Mouse (Mus musculus): ENCODE measurements around the gene Uts2r. TPM values are rescaled to one million over a fixed set of nuclear protein-coding genes. Genes with fewer than 3 reads are reported as not detected.

The Uts2r gene
- total and polyA plus RNA-seq, 2 experiments from 2014 or later = 0.33 to 0.77 TPM

GRCm38 (mm10) chr11:121122024-121122670 is 37.9 kb upstream of the Uts2r start:
- no peak overlapping the region for H3K4me3 ChIP-seq (ENCODE audit: low read depth, low read length)
- no peak overlapping the region for H3K9ac ChIP-seq
- no peak for TF ChIP-seq CTCF (IDR thresholded peaks at IDR 0.05; ENCODE audit: low read depth)
- ATAC-seq (no peak), DNase-seq (no peak)
- no peaks in the 10 kb centered on the region for H3K9me3 ChIP-seq (ENCODE audit: low read length)
- 81% methylated on average over 2 of the region's 2 CpGs for WGBS
- H3K36me3 ChIP-seq (ENCODE audit: insufficient read depth) = no peaks in the 10 kb centered on the region
- H3K4me2 ChIP-seq (ENCODE audit: low read depth) = no peak overlapping the region
- no peak overlapping the region for H3K27ac ChIP-seq (ENCODE audit: low read depth, low read length)
- no peaks in the 10 kb centered on the region for H3K4me1 ChIP-seq (ENCODE audit: insufficient read depth)
- H3K27me3 ChIP-seq (ENCODE audit: insufficient read depth, low read length) = no peaks in the 10 kb centered on the region

GRCm38 (mm10) chr11:121123438-121123837 is 36.6 kb upstream of the Uts2r start:
- 74% methylated on average over 4 of the region's 4 CpGs for WGBS
- DNase-seq = no peak
- Histone ChIP-seq H3K36me3 (ENCODE audit: insufficient read depth) (no peaks in the 10 kb centered on the region), H3K4me1 (ENCODE audit: insufficient read depth) (no peaks in the 10 kb centered on the region), H3K4me3 (ENCODE audit: low read depth, low read length) (no peak overlapping the region), H3K27ac (ENCODE audit: low read depth, low read length) (no peak overlapping the region), H3K9me3 (ENCODE audit: low read length) (no peaks in the 10 kb centered on the region), H3K4me2 (ENCODE audit: low read depth) (no peak overlapping the region), H3K27me3 (ENCODE audit: insufficient read depth, low read length) (no peaks in the 10 kb centered on the region), H3K9ac (no peak overlapping the region)
- TF ChIP-seq CTCF (IDR thresholded peaks at IDR 0.05; ENCODE audit: low read depth) = no peak
- ATAC-seq = no peak

- Histone ChIP-seq H3K36me3 (ENCODE audit: insufficient read depth) (no peaks in the 10 kb centered on the region), H3K4me2 (ENCODE audit: low read depth) (no peak overlapping the region), H3K27me3 (ENCODE audit: insufficient read depth, low read length) (no peaks in the 10 kb centered on the region), H3K4me1 (ENCODE audit: insufficient read depth) (no peaks in the 10 kb centered on the region), H3K27ac (ENCODE audit: low read depth, low read length) (no peak overlapping the region), H3K9ac (no peak overlapping the region), H3K9me3 (ENCODE audit: low read length) (no peaks in the 10 kb centered on the region), H3K4me3 (ENCODE audit: low read depth, low read length) (no peak overlapping the region)
- DNase-seq (no peak), ATAC-seq (no peak)
- WGBS = 91% methylated on average over 3 of the region's 3 CpGs
- no peak for TF ChIP-seq CTCF (IDR thresholded peaks at IDR 0.05; ENCODE audit: low read depth)
Observed at GRCm38 (mm10) chr11:121125522-121126172, 34.4 kb upstream of the Uts2r start.

GRCm38 (mm10) chr11:121126395-121126794 is 33.7 kb upstream of the Uts2r start:
- Histone ChIP-seq H3K9me3 (ENCODE audit: low read length) (no peaks in the 10 kb centered on the region), H3K36me3 (ENCODE audit: insufficient read depth) (no peaks in the 10 kb centered on the region), H3K4me2 (ENCODE audit: low read depth) (no peak overlapping the region), H3K27ac (ENCODE audit: low read depth, low read length) (no peak overlapping the region), H3K4me1 (ENCODE audit: insufficient read depth) (no peaks in the 10 kb centered on the region), H3K4me3 (ENCODE audit: low read depth, low read length) (no peak overlapping the region), H3K9ac (no peak overlapping the region), H3K27me3 (ENCODE audit: insufficient read depth, low read length) (no peaks in the 10 kb centered on the region)
- no peak for ATAC-seq
- 66% methylated on average over 1 of the region's 1 CpGs for WGBS
- TF ChIP-seq CTCF (IDR thresholded peaks at IDR 0.05; ENCODE audit: low read depth) = peak; percentile 28
- DNase-seq = no peak

GRCm38 (mm10) chr11:121127441-121127840 is 32.6 kb upstream of the Uts2r start:
- H3K9me3 ChIP-seq (ENCODE audit: low read length) = no peaks in the 10 kb centered on the region
- H3K27ac ChIP-seq (ENCODE audit: low read depth, low read length) = no peak overlapping the region
- H3K4me2 ChIP-seq (ENCODE audit: low read depth) = no peak overlapping the region
- DNase-seq = no peak
- H3K4me1 ChIP-seq (ENCODE audit: insufficient read depth) = no peaks in the 10 kb centered on the region
- TF ChIP-seq CTCF (IDR thresholded peaks at IDR 0.05; ENCODE audit: low read depth) = no peak
- H3K4me3 ChIP-seq (ENCODE audit: low read depth, low read length) = no peak overlapping the region
- H3K9ac ChIP-seq = no peak overlapping the region
- WGBS = 89% methylated on average over 3 of the region's 3 CpGs
- no peaks in the 10 kb centered on the region for H3K27me3 ChIP-seq (ENCODE audit: insufficient read depth, low read length)
- no peak for ATAC-seq
- H3K36me3 ChIP-seq (ENCODE audit: insufficient read depth) = no peaks in the 10 kb centered on the region

GRCm38 (mm10) chr11:121129616-121130015 is 30.5 kb upstream of the Uts2r start:
- no peak overlapping the region for H3K9ac ChIP-seq
- no peaks in the 10 kb centered on the region for H3K4me1 ChIP-seq (ENCODE audit: insufficient read depth)
- DNase-seq (no peak), ATAC-seq (no peak)
- H3K9me3 ChIP-seq (ENCODE audit: low read length) = no peaks in the 10 kb centered on the region
- H3K4me3 ChIP-seq (ENCODE audit: low read depth, low read length) = no peak overlapping the region
- WGBS = 53% methylated on average over 1 of the region's 1 CpGs
- no peak for TF ChIP-seq CTCF (IDR thresholded peaks at IDR 0.05; ENCODE audit: low read depth)
- H3K36me3 ChIP-seq (ENCODE audit: insufficient read depth) = no peaks in the 10 kb centered on the region
- no peak overlapping the region for H3K4me2 ChIP-seq (ENCODE audit: low read depth)
- H3K27ac ChIP-seq (ENCODE audit: low read depth, low read length) = no peak overlapping the region
- H3K27me3 ChIP-seq (ENCODE audit: insufficient read depth, low read length) = no peaks in the 10 kb centered on the region

- WGBS = 83% methylated on average over 1 of the region's 1 CpGs
- Histone ChIP-seq H3K27me3 (ENCODE audit: insufficient read depth, low read length) (no peaks in the 10 kb centered on the region), H3K4me2 (ENCODE audit: low read depth) (no peak overlapping the region), H3K9ac (no peak overlapping the region), H3K4me3 (ENCODE audit: low read depth, low read length) (no peak overlapping the region), H3K36me3 (ENCODE audit: insufficient read depth) (no peaks in the 10 kb centered on the region), H3K27ac (ENCODE audit: low read depth, low read length) (no peak overlapping the region), H3K4me1 (ENCODE audit: insufficient read depth) (no peaks in the 10 kb centered on the region), H3K9me3 (ENCODE audit: low read length) (no peaks in the 10 kb centered on the region)
- ATAC-seq = no peak
- no peak for DNase-seq
- TF ChIP-seq CTCF (IDR thresholded peaks at IDR 0.05; ENCODE audit: low read depth) = no peak
Observed at GRCm38 (mm10) chr11:121134600-121134999, 25.5 kb upstream of the Uts2r start.
